Mouse (Mus musculus): ENCODE results near the gene Actr2. TPM values are rescaled to one million over a fixed set of nuclear protein-coding genes. Genes with fewer than 3 reads are reported as not detected.
A peak's percentile ranks its signal among the peaks of the same experiment; 100 is the strongest.
"Not testable (repeated sequence)": the region's sequence is repeated elsewhere in the genome, so short reads cannot be mapped to it uniquely, and the experiment has no call there.

Actr2 gene
- total RNA-seq, 2 experiments from 2014 or later, result 125 to 151 TPM

- no peak for DNase-seq (ENCODE audit: low spot score in 2 of 2)
These were observed 12.7 kb upstream of the Actr2 start for GRCm38 (mm10) chr11:20125423-20125822.

- DNase-seq (ENCODE audit: low spot score in 2 of 2), result peak in 1 of 2 experiments; percentile 18
These were observed 4.0 kb upstream of the Actr2 start for GRCm38 (mm10) chr11:20116701-20117100.

- DNase-seq (ENCODE audit: low spot score in 2 of 2), result no peak
These were observed 3.4 kb upstream of the Actr2 start for GRCm38 (mm10) chr11:20116030-20116551.

GRCm38 (mm10) chr11:20112006-20112740 lies 540 bp downstream of the Actr2 start:
- DNase-seq (ENCODE audit: low spot score in 2 of 2), result peak; percentile 64 to 69

- DNase-seq (ENCODE audit: low spot score in 2 of 2), result no peak
These were observed 4.6 kb downstream of the Actr2 start for GRCm38 (mm10) chr11:20108151-20108550.

GRCm38 (mm10) chr11:20107683-20108082 lies 5.0 kb downstream of the Actr2 start:
- no peak for DNase-seq (ENCODE audit: low spot score in 2 of 2)

GRCm38 (mm10) chr11:20106946-20107345 lies 5.8 kb downstream of the Actr2 start:
- DNase-seq (ENCODE audit: low spot score in 2 of 2), result no peak

- DNase-seq (ENCODE audit: low spot score in 2 of 2), result no peak
These were observed 8.8 kb downstream of the Actr2 start for GRCm38 (mm10) chr11:20103949-20104348.

GRCm38 (mm10) chr11:20086306-20086705 lies 26.4 kb downstream of the Actr2 start:
- no peak for DNase-seq (ENCODE audit: low spot score in 2 of 2)

GRCm38 (mm10) chr11:20085635-20086034 lies 27.1 kb downstream of the Actr2 start:
- no peak for DNase-seq (ENCODE audit: low spot score in 2 of 2)

- DNase-seq (ENCODE audit: low spot score in 2 of 2), result no peak
These were observed 37.3 kb downstream of the Actr2 start for GRCm38 (mm10) chr11:20075415-20075814.

- no peak for DNase-seq (ENCODE audit: low spot score in 2 of 2)
These were observed 39.9 kb downstream of the Actr2 start for GRCm38 (mm10) chr11:20072826-20073225.

- DNase-seq (ENCODE audit: low spot score in 2 of 2), result no peak
These were observed 40.5 kb downstream of the Actr2 start for GRCm38 (mm10) chr11:20072174-20072573.

GRCm38 (mm10) chr11:20068346-20069004 lies 44.2 kb downstream of the Actr2 start:
- DNase-seq (ENCODE audit: low spot score in 2 of 2), result no peak

- DNase-seq (ENCODE audit: low spot score in 2 of 2), result no peak
These were observed 45.2 kb downstream of the Actr2 start for GRCm38 (mm10) chr11:20067521-20067920.

- DNase-seq (ENCODE audit: low spot score in 2 of 2), result peak in 1 of 2 experiments; percentile 34
These were observed 46.6 kb downstream of the Actr2 start for GRCm38 (mm10) chr11:20066106-20066505.

GRCm38 (mm10) chr11:20064926-20065325 lies 47.8 kb downstream of the Actr2 start:
- no peak for DNase-seq (ENCODE audit: low spot score in 2 of 2)

- DNase-seq (ENCODE audit: low spot score in 2 of 2), result not testable (repeated sequence)
These were observed 48.6 kb downstream of the Actr2 start for GRCm38 (mm10) chr11:20064086-20064485.

- DNase-seq (ENCODE audit: low spot score in 2 of 2), result not testable (repeated sequence)
These were observed 49.9 kb downstream of the Actr2 start for GRCm38 (mm10) chr11:20062801-20063200.

- DNase-seq (ENCODE audit: low spot score in 2 of 2), result no peak
These were observed 53.0 kb downstream of the Actr2 start for GRCm38 (mm10) chr11:20059736-20060135.

- no peak for DNase-seq (ENCODE audit: low spot score in 2 of 2)
These were observed 55.3 kb downstream of the Actr2 start for GRCm38 (mm10) chr11:20057429-20057828.

GRCm38 (mm10) chr11:20056168-20056567 lies 56.5 kb downstream of the Actr2 start:
- DNase-seq (ENCODE audit: low spot score in 2 of 2), result no peak

All from adrenal gland, adult 18-20 months (tissue).